Mouse (Mus musculus) testis, adult 2 months (tissue): ENCODE results near the gene Tigit. TPM values are rescaled to one million over a fixed set of nuclear protein-coding genes. Genes with fewer than 3 reads are reported as not detected.

ENCODE experiments used
- H3K27ac ChIP-seq: fragments of 200-500 bp; 2 replicates; pipeline ENCODE4 v1.5.1; 2012; ENCODE audit warnings: low read depth, low read length; ENCODE audit not compliant: control insufficient read depth, insufficient read depth
- H3K27me3 ChIP-seq: fragments of 200-500 bp; 2 replicates; pipeline ENCODE4 v1.6.1; 2012; ENCODE audit warnings: mild to moderate bottlenecking, low read length, moderate library complexity; ENCODE audit not compliant: control insufficient read depth, insufficient read depth
- H3K36me3 ChIP-seq: fragments of 200-500 bp; 2 replicates; pipeline ENCODE4 v1.6.1; 2012; ENCODE audit warnings: mild to moderate bottlenecking, low read length; ENCODE audit not compliant: control insufficient read depth, insufficient read depth
- H3K4me1 ChIP-seq: fragments of 200-500 bp; 2 replicates; pipeline ENCODE4 v1.6.1; 2012; ENCODE audit warnings: low read length; ENCODE audit not compliant: control insufficient read depth, insufficient read depth
- H3K4me3 ChIP-seq: fragments of 200-500 bp; 2 replicates; pipeline ENCODE4 v1.5.1; 2012; ENCODE audit warnings: low read depth, mild to moderate bottlenecking, low read length, moderate library complexity, mixed read lengths; ENCODE audit not compliant: control insufficient read depth
- CTCF ChIP-seq: fragments of 200-500 bp; IDR thresholded peaks from 2 replicates; pipeline ENCODE4 v1.5.1; 2012; ENCODE audit warnings: low read depth, mild to moderate bottlenecking, inconsistent platforms, low read length, moderate library complexity; ENCODE audit not compliant: control insufficient read depth, insufficient read depth, insufficient replicate concordance
- POLR2A ChIP-seq: fragments of 200-500 bp; IDR thresholded peaks from 2 replicates; pipeline ENCODE4 v1.6.1; 2012; ENCODE audit warnings: low read depth, mild to moderate bottlenecking, inconsistent platforms, low read length, moderate library complexity; ENCODE audit not compliant: control insufficient read depth
- polyA plus RNA-seq: library from polyadenylated mRNA; depleted of rRNA; stranded (reverse); fragments of >200 nt; gene quantifications from 2 replicates; pipeline ENCODE4 v1.2.3, GENCODE M21; 2012

Gene Tigit
- polyA plus RNA-seq, 1 experiment = not detected

GRCm38 (mm10) chr16:43691741-43692140 is 27.8 kb upstream of the Tigit start:
- Histone ChIP-seq H3K27ac (no peak overlapping the region), H3K36me3 (no peaks in the 10 kb centered on the region), H3K4me3 (no peak overlapping the region), H3K27me3 (no peaks in the 10 kb centered on the region), H3K4me1 (peaks cover 2% of the 10 kb centered on the region)
- TF ChIP-seq CTCF (no peak), POLR2A (no peak)

- no peak for TF ChIP-seq CTCF
- no peak for TF ChIP-seq POLR2A
- Histone ChIP-seq H3K27ac (no peak overlapping the region), H3K4me1 (peaks cover 2% of the 10 kb centered on the region), H3K36me3 (no peaks in the 10 kb centered on the region), H3K4me3 (no peak overlapping the region), H3K27me3 (no peaks in the 10 kb centered on the region)
Measured at GRCm38 (mm10) chr16:43690912-43691311, 27.0 kb upstream of the Tigit start.

GRCm38 (mm10) chr16:43690211-43690690 is 26.3 kb upstream of the Tigit start:
- Histone ChIP-seq H3K27ac (no peak overlapping the region), H3K36me3 (no peaks in the 10 kb centered on the region), H3K27me3 (no peaks in the 10 kb centered on the region), H3K4me3 (no peak overlapping the region), H3K4me1 (peaks cover 2% of the 10 kb centered on the region)
- TF ChIP-seq POLR2A (no peak), CTCF (no peak)

GRCm38 (mm10) chr16:43687968-43688367 is 24.0 kb upstream of the Tigit start:
- H3K36me3 ChIP-seq = no peaks in the 10 kb centered on the region
- H3K27ac ChIP-seq = no peak overlapping the region
- no peak overlapping the region for H3K4me3 ChIP-seq
- no peaks in the 10 kb centered on the region for H3K4me1 ChIP-seq
- no peaks in the 10 kb centered on the region for H3K27me3 ChIP-seq
- TF ChIP-seq POLR2A (no peak), CTCF (no peak)

GRCm38 (mm10) chr16:43674400-43674799 is 10.5 kb upstream of the Tigit start:
- Histone ChIP-seq H3K27ac (no peak overlapping the region), H3K27me3 (no peaks in the 10 kb centered on the region), H3K36me3 (no peaks in the 10 kb centered on the region), H3K4me3 (no peak overlapping the region), H3K4me1 (no peaks in the 10 kb centered on the region)
- TF ChIP-seq CTCF (no peak), POLR2A (no peak)

GRCm38 (mm10) chr16:43672697-43673096 is 8.8 kb upstream of the Tigit start:
- Histone ChIP-seq H3K36me3 (no peaks in the 10 kb centered on the region), H3K4me3 (no peak overlapping the region), H3K27ac (no peak overlapping the region), H3K4me1 (no peaks in the 10 kb centered on the region), H3K27me3 (no peaks in the 10 kb centered on the region)
- no peak for TF ChIP-seq POLR2A
- TF ChIP-seq CTCF = no peak

- no peak overlapping the region for H3K27ac ChIP-seq
- H3K27me3 ChIP-seq = no peaks in the 10 kb centered on the region
- no peaks in the 10 kb centered on the region for H3K4me1 ChIP-seq
- TF ChIP-seq CTCF = no peak
- no peak for TF ChIP-seq POLR2A
- no peaks in the 10 kb centered on the region for H3K36me3 ChIP-seq
- H3K4me3 ChIP-seq = no peak overlapping the region
Measured at GRCm38 (mm10) chr16:43671972-43672371, 8.0 kb upstream of the Tigit start.

GRCm38 (mm10) chr16:43668294-43668693 is 4.3 kb upstream of the Tigit start:
- TF ChIP-seq POLR2A (no peak), CTCF (no peak)
- Histone ChIP-seq H3K36me3 (no peaks in the 10 kb centered on the region), H3K27me3 (no peaks in the 10 kb centered on the region), H3K4me1 (no peaks in the 10 kb centered on the region), H3K4me3 (no peak overlapping the region), H3K27ac (no peak overlapping the region)
